Mouse (Mus musculus): ENCODE results near the gene Vmn2r9. TPM values are rescaled to one million over a fixed set of nuclear protein-coding genes. Genes with fewer than 3 reads are reported as not detected.

Vmn2r9 gene
- polyA plus RNA-seq (2017; shearing (Covaris generic)) = not detected

GRCm38 (mm10) chr5:108852501-108852900 lies at the start of gene Vmn2r9:
TSS of gene Vmn2r9 (minus strand) at chr5:108852601.

GRCm38 (mm10) chr5:108808750-108809149 lies 43.7 kb downstream of the Vmn2r9 start, which contains the start of gene Vmn2r8:
TSS of gene Vmn2r8 (minus strand) at chr5:108808850.

GRCm38 (mm10) chr5:108795263-108795662 lies 57.1 kb downstream of the Vmn2r9 start, which contains the start of gene Tmed11:
TSS of gene Tmed11 (minus strand) at chr5:108795363.

Other genes with a start within 250 kb of the Vmn2r9 start
- gene Gak, start 222.8 kb downstream of the Vmn2r9 start, polyA plus RNA-seq (2017; shearing (Covaris generic)) = 162 TPM
- gene Tmem175, start 222.8 kb downstream of the Vmn2r9 start, polyA plus RNA-seq (2017; shearing (Covaris generic)) = 42.9 TPM
- gene Idua, start 192.3 kb downstream of the Vmn2r9 start, polyA plus RNA-seq (2017; shearing (Covaris generic)) = 47.9 TPM
- 20.9 TPM for gene Dgkq, start 182.9 kb downstream of the Vmn2r9 start, polyA plus RNA-seq (2017; shearing (Covaris generic))
- 0.13 TPM for gene Slc26a1, start 177.0 kb downstream of the Vmn2r9 start, polyA plus RNA-seq (2017; shearing (Covaris generic))
- 1.8 TPM for gene Fgfrl1, start 160.2 kb downstream of the Vmn2r9 start, polyA plus RNA-seq (2017; shearing (Covaris generic))
- not detected for gene Rnf212, start 77.6 kb downstream of the Vmn2r9 start, polyA plus RNA-seq (2017; shearing (Covaris generic))
- not detected for gene Tmed11, start 57.2 kb downstream of the Vmn2r9 start, polyA plus RNA-seq (2017; shearing (Covaris generic))
- gene Vmn2r8, start 43.8 kb downstream of the Vmn2r9 start, polyA plus RNA-seq (2017; shearing (Covaris generic)) = not detected
- not detected for gene Vmn2r10, start 153.9 kb upstream of the Vmn2r9 start, polyA plus RNA-seq (2017; shearing (Covaris generic))
- gene Vmn2r11, start 207.0 kb upstream of the Vmn2r9 start, polyA plus RNA-seq (2017; shearing (Covaris generic)) = 0.24 TPM
- not detected for gene Vmn2r12, start 245.3 kb upstream of the Vmn2r9 start, polyA plus RNA-seq (2017; shearing (Covaris generic))

Measured in CD4-positive, CD25-positive, alpha-beta regulatory T cell (primary cell).